Mouse (Mus musculus): ENCODE results near the gene Zbtb37. TPM values are rescaled to one million over a fixed set of nuclear protein-coding genes. Genes with fewer than 3 reads are reported as not detected.
"Not testable (repeated sequence)": the region's sequence is repeated elsewhere in the genome, so short reads cannot be mapped to it uniquely, and the experiment has no call there.

Gene Zbtb37
- polyA plus RNA-seq, 1 experiment from 2014 or later = 7.8 TPM

GRCm38 (mm10) chr1:161036411-161036841 lies 1.8 kb upstream of the Zbtb37 start:
- Histone ChIP-seq H3K27me3 (replicated peaks; ENCODE audit: control insufficient read depth, insufficient read depth, low read length) (no peaks in the 10 kb centered on the region), H3K9ac (ENCODE audit: low read depth, low read length) (peak overlapping the region; percentile 88), H3K4me2 (ENCODE audit: low read depth, low read length) (peak overlapping the region; percentile 85), H3K4me3 (ENCODE audit: low read depth, low read length) (peak overlapping the region; percentile 70), H3K27ac (replicated peaks; ENCODE audit: low read depth, low read length) (peak overlapping the region; percentile 90), H3K9me3 (ENCODE audit: control insufficient read depth, low read length) (no peaks in the 10 kb centered on the region), H3K36me3 (ENCODE audit: control insufficient read depth, insufficient read depth, low read length) (peaks cover 51% of the 10 kb centered on the region), H3K4me1 (ENCODE audit: control insufficient read depth, insufficient read depth, low read length) (0 out of 2 replicates have a peak, but pooled peaks cover 3% of the 10 kb centered on the region)
- ATAC-seq (ENCODE audit: low read depth) (no peak), DNase-seq (ENCODE audit: low spot score) (peak; percentile 35)
- under 1% methylated on average over 5 of the region's 5 CpGs for WGBS

GRCm38 (mm10) chr1:161035786-161036404 lies 1.2 kb upstream of the Zbtb37 start:
- DNase-seq (ENCODE audit: low spot score) = peak; percentile 46
- Histone ChIP-seq H3K4me3 (ENCODE audit: low read depth, low read length) (peak overlapping the region; percentile 70), H3K9me3 (ENCODE audit: control insufficient read depth, low read length) (no peaks in the 10 kb centered on the region), H3K36me3 (ENCODE audit: control insufficient read depth, insufficient read depth, low read length) (peaks cover 56% of the 10 kb centered on the region), H3K27ac (replicated peaks; ENCODE audit: low read depth, low read length) (peak overlapping the region; percentile 90), H3K4me2 (ENCODE audit: low read depth, low read length) (peak overlapping the region; percentile 85), H3K4me1 (ENCODE audit: control insufficient read depth, insufficient read depth, low read length) (0 out of 2 replicates have a peak, but pooled peaks cover 3% of the 10 kb centered on the region), H3K27me3 (replicated peaks; ENCODE audit: control insufficient read depth, insufficient read depth, low read length) (no peaks in the 10 kb centered on the region), H3K9ac (ENCODE audit: low read depth, low read length) (peak overlapping the region; percentile 88)
- 0% methylated on average over 6 of the region's 6 CpGs for WGBS
- no peak for ATAC-seq (ENCODE audit: low read depth)

GRCm38 (mm10) chr1:161035281-161035785 lies 684 bp upstream of the Zbtb37 start:
- ATAC-seq (ENCODE audit: low read depth) (peak; percentile 1; the same call in 1 of the 2 replicates), DNase-seq (ENCODE audit: low spot score) (peak; percentile 42)
- WGBS = 0% methylated on average over 14 of the region's 14 CpGs
- Histone ChIP-seq H3K27ac (replicated peaks; ENCODE audit: low read depth, low read length) (peak overlapping the region; percentile 90), H3K27me3 (replicated peaks; ENCODE audit: control insufficient read depth, insufficient read depth, low read length) (no peaks in the 10 kb centered on the region), H3K4me1 (ENCODE audit: control insufficient read depth, insufficient read depth, low read length) (0 out of 2 replicates have a peak, but pooled peaks cover 3% of the 10 kb centered on the region), H3K9ac (ENCODE audit: low read depth, low read length) (peak overlapping the region; percentile 88), H3K4me2 (ENCODE audit: low read depth, low read length) (peak overlapping the region; percentile 85), H3K36me3 (ENCODE audit: control insufficient read depth, insufficient read depth, low read length) (peaks cover 62% of the 10 kb centered on the region), H3K4me3 (ENCODE audit: low read depth, low read length) (peak overlapping the region; percentile 70), H3K9me3 (ENCODE audit: control insufficient read depth, low read length) (no peaks in the 10 kb centered on the region)

- Histone ChIP-seq H3K27ac (replicated peaks; ENCODE audit: low read depth, low read length) (peak overlapping the region; percentile 91), H3K9me3 (ENCODE audit: control insufficient read depth, low read length) (no peaks in the 10 kb centered on the region), H3K4me3 (ENCODE audit: low read depth, low read length) (peak overlapping the region; percentile 70), H3K9ac (ENCODE audit: low read depth, low read length) (peak overlapping the region; percentile 88), H3K36me3 (ENCODE audit: control insufficient read depth, insufficient read depth, low read length) (peaks cover 69% of the 10 kb centered on the region), H3K27me3 (replicated peaks; ENCODE audit: control insufficient read depth, insufficient read depth, low read length) (no peaks in the 10 kb centered on the region), H3K4me2 (ENCODE audit: low read depth, low read length) (peak overlapping the region; percentile 54), H3K4me1 (ENCODE audit: control insufficient read depth, insufficient read depth, low read length) (0 out of 2 replicates have a peak, but pooled peaks cover 3% of the 10 kb centered on the region)
- WGBS = 1% methylated on average over 21 of the region's 21 CpGs
- DNase-seq (ENCODE audit: low spot score) = no peak
- no peak for ATAC-seq (ENCODE audit: low read depth)
Observed at GRCm38 (mm10) chr1:161033856-161034434, 704 bp downstream of the Zbtb37 start.

- H3K27me3 ChIP-seq (replicated peaks; ENCODE audit: control insufficient read depth, insufficient read depth, low read length) = no peaks in the 10 kb centered on the region
- H3K4me1 ChIP-seq (ENCODE audit: control insufficient read depth, insufficient read depth, low read length) = 0 out of 2 replicates have a peak, but pooled peaks cover 3% of the 10 kb centered on the region
- H3K36me3 ChIP-seq (ENCODE audit: control insufficient read depth, insufficient read depth, low read length) = peaks cover 53% of the 10 kb centered on the region
- DNase-seq (ENCODE audit: low spot score) (no peak), ATAC-seq (ENCODE audit: low read depth) (no peak)
- H3K9ac ChIP-seq (ENCODE audit: low read depth, low read length) = no peak overlapping the region
- H3K9me3 ChIP-seq (ENCODE audit: control insufficient read depth, low read length) = no peaks in the 10 kb centered on the region
- no peak overlapping the region for H3K27ac ChIP-seq (replicated peaks; ENCODE audit: low read depth, low read length)
- H3K4me3 ChIP-seq (ENCODE audit: low read depth, low read length) = no peak overlapping the region
- no peak overlapping the region for H3K4me2 ChIP-seq (ENCODE audit: low read depth, low read length)
- WGBS = 90% methylated on average over 7 of the region's 7 CpGs
Observed at GRCm38 (mm10) chr1:161032345-161032744, 2.3 kb downstream of the Zbtb37 start.

- Histone ChIP-seq H3K4me2 (ENCODE audit: low read depth, low read length) (no peak overlapping the region), H3K9me3 (ENCODE audit: control insufficient read depth, low read length) (no peaks in the 10 kb centered on the region), H3K27me3 (replicated peaks; ENCODE audit: control insufficient read depth, insufficient read depth, low read length) (no peaks in the 10 kb centered on the region), H3K4me3 (ENCODE audit: low read depth, low read length) (no peak overlapping the region), H3K36me3 (ENCODE audit: control insufficient read depth, insufficient read depth, low read length) (peaks cover 48% of the 10 kb centered on the region), H3K4me1 (ENCODE audit: control insufficient read depth, insufficient read depth, low read length) (0 out of 2 replicates have a peak, but pooled peaks cover 3% of the 10 kb centered on the region), H3K27ac (replicated peaks; ENCODE audit: low read depth, low read length) (no peak overlapping the region), H3K9ac (ENCODE audit: low read depth, low read length) (no peak overlapping the region)
- WGBS = 84% methylated on average over 9 of the region's 9 CpGs
- no peak for ATAC-seq (ENCODE audit: low read depth)
- DNase-seq (ENCODE audit: low spot score) = no peak
Observed at GRCm38 (mm10) chr1:161031881-161032280, 2.8 kb downstream of the Zbtb37 start.

GRCm38 (mm10) chr1:161030058-161030457 lies 4.6 kb downstream of the Zbtb37 start:
- Histone ChIP-seq H3K27ac (replicated peaks; ENCODE audit: low read depth, low read length) (no peak overlapping the region), H3K4me2 (ENCODE audit: low read depth, low read length) (no peak overlapping the region), H3K4me3 (ENCODE audit: low read depth, low read length) (no peak overlapping the region), H3K9ac (ENCODE audit: low read depth, low read length) (no peak overlapping the region), H3K9me3 (ENCODE audit: control insufficient read depth, low read length) (no peaks in the 10 kb centered on the region), H3K27me3 (replicated peaks; ENCODE audit: control insufficient read depth, insufficient read depth, low read length) (no peaks in the 10 kb centered on the region), H3K4me1 (ENCODE audit: control insufficient read depth, insufficient read depth, low read length) (0 out of 2 replicates have a peak, but pooled peaks cover 6% of the 10 kb centered on the region), H3K36me3 (ENCODE audit: control insufficient read depth, insufficient read depth, low read length) (peaks cover 38% of the 10 kb centered on the region)
- DNase-seq (ENCODE audit: low spot score) = no peak
- WGBS = 90% methylated on average over 3 of the region's 3 CpGs
- no peak for ATAC-seq (ENCODE audit: low read depth)

GRCm38 (mm10) chr1:161028427-161028826 lies 6.2 kb downstream of the Zbtb37 start:
- DNase-seq (ENCODE audit: low spot score) = peak; percentile 52

More at GRCm38 (mm10) chr1:161028427-161028826, 6.2 kb downstream of the Zbtb37 start:
- not testable (repeated sequence) for H3K9ac ChIP-seq (ENCODE audit: low read depth, low read length); H3K27ac ChIP-seq (replicated peaks; ENCODE audit: low read depth, low read length); ATAC-seq (ENCODE audit: low read depth); H3K4me1 ChIP-seq (ENCODE audit: control insufficient read depth, insufficient read depth, low read length); H3K4me2 ChIP-seq (ENCODE audit: low read depth, low read length); H3K9me3 ChIP-seq (ENCODE audit: control insufficient read depth, low read length); H3K4me3 ChIP-seq (ENCODE audit: low read depth, low read length); H3K27me3 ChIP-seq (replicated peaks; ENCODE audit: control insufficient read depth, insufficient read depth, low read length)
- H3K36me3 ChIP-seq (ENCODE audit: control insufficient read depth, insufficient read depth, low read length) = peaks cover 38% of the 10 kb centered on the region
- 43% methylated on average over 1 of the region's 1 CpGs for WGBS
